Mouse (Mus musculus) MN1 (cell line): ENCODE measurements around the gene St5.

Source experiments
- DNase-seq: peaks from one replicate; pipeline ENCODE4 v3.0.0-alpha.2; 2016; ENCODE audit warnings: low spot score

Gene St5

GRCm38 (mm10) chr7:109480765-109481197 is 222.6 kb downstream of the St5 start:
- DNase-seq, result no peak

DNA sequence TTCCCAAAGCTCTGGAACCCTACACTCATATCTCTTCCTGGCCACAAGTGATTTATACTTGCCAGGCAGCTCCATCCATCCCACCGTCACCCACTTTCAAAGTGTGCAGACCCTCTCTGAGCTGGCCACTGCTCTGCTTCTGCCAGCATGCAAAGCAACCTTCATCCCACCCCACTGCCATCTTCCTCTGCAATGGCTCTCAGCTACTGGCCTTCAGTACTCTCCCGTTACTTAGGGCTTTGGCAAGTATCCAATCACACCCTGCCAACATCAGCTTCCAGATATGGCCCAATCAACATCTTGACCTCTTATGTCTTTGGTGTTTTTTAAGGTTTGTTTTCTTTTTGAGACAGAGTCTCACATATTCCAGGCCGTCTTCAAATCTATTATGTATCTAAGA is 225.5 kb downstream of the St5 start:
- no peak for DNase-seq
